Mouse (Mus musculus): ENCODE data around the gene Plpp1. TPM values are rescaled to one million over a fixed set of nuclear protein-coding genes. Genes with fewer than 3 reads are reported as not detected.

Plpp1 gene
- polyA plus RNA-seq, 1 experiment from 2014 or later, result 59.3 TPM

DNA sequence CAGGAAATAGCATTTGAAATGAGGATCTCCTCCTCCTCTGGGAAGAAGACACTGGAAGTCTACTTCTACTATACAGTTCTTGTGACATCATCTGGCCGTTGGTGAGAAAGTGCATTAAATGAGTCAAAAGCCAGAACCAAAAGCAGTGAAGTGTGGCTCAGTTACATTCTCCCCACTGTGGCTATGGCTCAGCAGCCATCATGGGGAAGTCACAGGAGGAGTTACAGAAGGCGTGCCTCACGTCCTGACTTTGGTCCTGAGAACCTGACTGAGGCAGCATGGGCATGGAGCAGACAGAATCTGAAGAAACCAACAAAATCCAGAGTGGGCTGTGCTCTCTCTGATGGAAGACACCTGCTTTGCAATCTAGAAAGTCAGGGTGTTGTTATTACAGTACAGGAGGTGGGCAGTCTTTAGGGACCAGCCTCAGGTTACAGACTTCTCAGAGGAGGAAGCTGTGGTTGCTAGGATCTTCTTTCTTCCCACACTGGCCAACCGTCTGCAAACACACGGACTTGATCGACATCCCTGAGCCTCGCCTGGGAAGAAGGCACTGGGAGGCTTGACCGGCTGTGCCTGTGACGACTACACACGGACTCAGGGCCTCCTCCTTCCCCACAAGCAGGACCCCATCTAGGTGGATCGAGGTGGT, 69.6 kb downstream of the Plpp1 start:
- no peaks in the 10 kb centered on the region for H3K4me1 ChIP-seq (ENCODE audit: control insufficient read depth, insufficient read depth, low read length)
- no peak overlapping the region for H3K4me2 ChIP-seq (ENCODE audit: low read depth, low read length)
- H3K9ac ChIP-seq (ENCODE audit: low read length), result no peak overlapping the region
- no peak overlapping the region for H3K4me3 ChIP-seq (ENCODE audit: low read length)
- WGBS, result 74% methylated on average over 11 of the region's 11 CpGs
- peaks cover 56% of the 10 kb centered on the region for H3K36me3 ChIP-seq (ENCODE audit: control insufficient read depth, insufficient read depth)
- H3K27me3 ChIP-seq (ENCODE audit: control insufficient read depth, insufficient read depth, low read length), result no peaks in the 10 kb centered on the region
- no peak overlapping the region for H3K27ac ChIP-seq (ENCODE audit: low read length)
- ATAC-seq (replicated peaks; ENCODE audit: extremely low read depth, insufficient read depth, low FRiP score), result no peak
- no peaks in the 10 kb centered on the region for H3K9me3 ChIP-seq (replicated peaks; ENCODE audit: control insufficient read depth, low read length)

DNA sequence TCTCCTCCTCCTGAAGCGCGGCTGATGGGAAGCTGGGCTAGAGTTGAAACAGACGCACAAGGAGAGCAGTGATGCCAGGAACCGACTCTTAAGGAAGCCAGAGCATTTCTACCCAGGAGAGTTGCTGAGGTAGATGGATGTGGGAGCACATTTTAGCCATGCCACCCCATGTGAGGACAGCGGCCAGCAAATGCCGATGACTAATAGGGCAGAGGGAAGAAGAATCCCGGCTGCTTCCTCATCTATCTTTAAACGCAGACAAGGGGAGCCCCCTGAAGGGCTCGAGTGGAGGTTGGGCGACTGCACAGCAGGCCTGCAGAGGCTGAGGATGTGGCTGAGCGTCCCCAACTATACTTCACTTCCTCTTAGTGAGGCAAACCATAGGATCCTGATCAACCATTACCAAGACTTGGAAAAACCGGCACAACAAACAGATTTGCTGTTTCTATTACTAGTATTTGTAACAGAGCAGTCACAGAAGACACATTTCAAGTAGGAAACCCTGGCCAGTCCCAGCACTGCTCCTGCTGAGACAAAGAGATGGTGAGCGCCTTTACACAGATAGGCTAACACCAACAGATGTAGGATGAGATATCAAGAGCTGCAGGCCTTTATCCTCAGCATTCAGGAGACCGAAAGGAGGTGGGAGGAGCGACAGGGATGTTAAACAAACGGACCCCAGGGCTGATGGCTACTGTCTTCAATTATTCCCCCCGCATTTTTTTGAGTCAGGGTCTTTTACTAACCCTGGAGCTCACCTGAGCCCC, 71.1 kb downstream of the Plpp1 start:
- peaks cover 53% of the 10 kb centered on the region for H3K36me3 ChIP-seq (ENCODE audit: control insufficient read depth, insufficient read depth)
- H3K4me1 ChIP-seq (ENCODE audit: control insufficient read depth, insufficient read depth, low read length), result no peaks in the 10 kb centered on the region
- ATAC-seq (replicated peaks; ENCODE audit: extremely low read depth, insufficient read depth, low FRiP score), result no peak
- H3K4me2 ChIP-seq (ENCODE audit: low read depth, low read length), result no peak overlapping the region
- no peak overlapping the region for H3K4me3 ChIP-seq (ENCODE audit: low read length)
- H3K27ac ChIP-seq (ENCODE audit: low read length), result no peak overlapping the region
- no peak overlapping the region for H3K9ac ChIP-seq (ENCODE audit: low read length)
- no peaks in the 10 kb centered on the region for H3K9me3 ChIP-seq (replicated peaks; ENCODE audit: control insufficient read depth, low read length)
- 64% methylated on average over 17 of the region's 17 CpGs for WGBS
- no peaks in the 10 kb centered on the region for H3K27me3 ChIP-seq (ENCODE audit: control insufficient read depth, insufficient read depth, low read length)

GRCm38 (mm10) chr13:112887234-112887633, 86.6 kb downstream of the Plpp1 start:
- WGBS, result 92% methylated on average over 12 of the region's 12 CpGs

DNA sequence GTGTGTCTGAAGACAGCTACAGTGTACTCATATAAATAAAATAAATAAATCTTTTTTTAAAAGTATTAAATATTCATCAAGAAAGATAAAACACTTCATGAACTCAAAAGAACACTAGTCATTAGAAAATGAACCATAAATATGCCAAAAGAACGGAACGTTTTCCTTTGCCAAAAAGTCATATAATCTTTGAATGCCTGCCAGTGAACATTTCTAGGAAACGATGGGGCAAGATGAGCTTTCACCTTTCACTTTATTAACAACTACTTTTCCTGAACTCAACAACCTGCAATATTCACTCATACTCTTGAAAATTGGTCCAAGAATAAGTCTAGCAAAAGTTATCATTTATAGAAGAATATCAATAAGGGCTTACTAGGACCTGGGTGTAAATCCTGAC, 101.6 kb downstream of the Plpp1 start:
- no peaks in the 10 kb centered on the region for H3K27me3 ChIP-seq (ENCODE audit: control insufficient read depth, insufficient read depth, low read length)
- H3K9me3 ChIP-seq (replicated peaks; ENCODE audit: control insufficient read depth, low read length), result no peaks in the 10 kb centered on the region
- H3K4me1 ChIP-seq (ENCODE audit: control insufficient read depth, insufficient read depth, low read length), result no peaks in the 10 kb centered on the region
- H3K4me3 ChIP-seq (ENCODE audit: low read length), result no peak overlapping the region
- no peak for ATAC-seq (replicated peaks; ENCODE audit: extremely low read depth, insufficient read depth, low FRiP score)
- H3K27ac ChIP-seq (ENCODE audit: low read length), result no peak overlapping the region
- peaks cover 54% of the 10 kb centered on the region for H3K36me3 ChIP-seq (ENCODE audit: control insufficient read depth, insufficient read depth)
- no peak overlapping the region for H3K4me2 ChIP-seq (ENCODE audit: low read depth, low read length)
- no peak overlapping the region for H3K9ac ChIP-seq (ENCODE audit: low read length)
- WGBS, result 84% methylated on average over 3 of the region's 3 CpGs

More at GRCm38 (mm10) chr13:112887234-112887633, 86.6 kb downstream of the Plpp1 start:
- Histone ChIP-seq H3K4me3 (ENCODE audit: low read length) (no peak overlapping the region), H3K27ac (ENCODE audit: low read length) (no peak overlapping the region), H3K27me3 (ENCODE audit: control insufficient read depth, insufficient read depth, low read length) (no peaks in the 10 kb centered on the region), H3K9ac (ENCODE audit: low read length) (no peak overlapping the region), H3K4me2 (ENCODE audit: low read depth, low read length) (no peak overlapping the region), H3K36me3 (ENCODE audit: control insufficient read depth, insufficient read depth) (peaks cover 55% of the 10 kb centered on the region), H3K4me1 (ENCODE audit: control insufficient read depth, insufficient read depth, low read length) (no peaks in the 10 kb centered on the region), H3K9me3 (replicated peaks; ENCODE audit: control insufficient read depth, low read length) (no peaks in the 10 kb centered on the region)
- no peak for ATAC-seq (replicated peaks; ENCODE audit: extremely low read depth, insufficient read depth, low FRiP score)

DNA sequence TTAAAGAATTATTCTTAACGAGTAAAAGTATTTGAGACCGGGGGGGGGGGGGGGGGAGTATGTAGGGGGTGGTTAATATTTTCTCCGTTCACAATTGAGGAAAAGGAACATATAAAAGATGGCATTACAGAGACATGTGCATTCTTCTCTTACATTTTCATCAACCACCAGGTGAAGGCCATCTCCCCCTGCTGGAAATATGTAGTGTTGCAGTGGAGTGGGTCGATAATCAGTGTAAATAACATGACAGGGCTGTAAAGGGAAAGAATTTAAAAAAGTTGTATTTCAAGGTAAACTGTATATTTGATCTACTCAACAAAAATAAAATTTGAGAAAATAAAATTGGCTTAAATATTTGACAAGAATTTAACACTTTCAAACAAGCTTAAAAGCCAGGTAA, 109.1 kb downstream of the Plpp1 start:
- no peaks in the 10 kb centered on the region for H3K4me1 ChIP-seq (ENCODE audit: control insufficient read depth, insufficient read depth, low read length)
- ATAC-seq (replicated peaks; ENCODE audit: extremely low read depth, insufficient read depth, low FRiP score), result no peak
- H3K36me3 ChIP-seq (ENCODE audit: control insufficient read depth, insufficient read depth), result peaks cover 32% of the 10 kb centered on the region
- no peak overlapping the region for H3K27ac ChIP-seq (ENCODE audit: low read length)
- no peak overlapping the region for H3K4me2 ChIP-seq (ENCODE audit: low read depth, low read length)
- H3K9ac ChIP-seq (ENCODE audit: low read length), result no peak overlapping the region
- no peaks in the 10 kb centered on the region for H3K27me3 ChIP-seq (ENCODE audit: control insufficient read depth, insufficient read depth, low read length)
- H3K9me3 ChIP-seq (replicated peaks; ENCODE audit: control insufficient read depth, low read length), result no peaks in the 10 kb centered on the region
- no peak overlapping the region for H3K4me3 ChIP-seq (ENCODE audit: low read length)
- WGBS, result 52% methylated on average over 4 of the region's 4 CpGs

GRCm38 (mm10) chr13:112910434-112910833, 109.8 kb downstream of the Plpp1 start:
- peaks cover 27% of the 10 kb centered on the region for H3K36me3 ChIP-seq (ENCODE audit: control insufficient read depth, insufficient read depth)
- H3K4me1 ChIP-seq (ENCODE audit: control insufficient read depth, insufficient read depth, low read length), result no peaks in the 10 kb centered on the region
- 82% methylated on average over 4 of the region's 4 CpGs for WGBS
- ATAC-seq (replicated peaks; ENCODE audit: extremely low read depth, insufficient read depth, low FRiP score), result no peak
- H3K4me3 ChIP-seq (ENCODE audit: low read length), result no peak overlapping the region
- H3K4me2 ChIP-seq (ENCODE audit: low read depth, low read length), result no peak overlapping the region
- H3K27ac ChIP-seq (ENCODE audit: low read length), result no peak overlapping the region
- no peaks in the 10 kb centered on the region for H3K27me3 ChIP-seq (ENCODE audit: control insufficient read depth, insufficient read depth, low read length)
- no peak overlapping the region for H3K9ac ChIP-seq (ENCODE audit: low read length)
- H3K9me3 ChIP-seq (replicated peaks; ENCODE audit: control insufficient read depth, low read length), result no peaks in the 10 kb centered on the region

Other genes starting within 250 kb of the Plpp1 start
- 0.12 and 0.17 TPM in 2 replicates for gene Il31ra, start 206.4 kb upstream of the Plpp1 start, polyA plus RNA-seq (2015; fragmentation: Nextera tagmentation; extraction: Ambion mirVana)
- gene Ddx4, start 148.3 kb upstream of the Plpp1 start, polyA plus RNA-seq (2015; fragmentation: Nextera tagmentation; extraction: Ambion mirVana), result 0.47 and 0.58 TPM in 2 replicates
- 12.7 and 14.0 TPM in 2 replicates for gene Slc38a9, start 140.0 kb upstream of the Plpp1 start, polyA plus RNA-seq (2015; fragmentation: Nextera tagmentation; extraction: Ambion mirVana)
- gene Mtrex, start 126.6 kb downstream of the Plpp1 start, polyA plus RNA-seq (2015; fragmentation: Nextera tagmentation; extraction: Ambion mirVana), result 43.0 and 48.8 TPM in 2 replicates
- 13.0 and 13.2 TPM in 2 replicates for gene Dhx29, start 126.7 kb downstream of the Plpp1 start, polyA plus RNA-seq (2015; fragmentation: Nextera tagmentation; extraction: Ambion mirVana)
- 0.87 and 2.0 TPM in 2 replicates for gene Ccno, start 187.0 kb downstream of the Plpp1 start, polyA plus RNA-seq (2015; fragmentation: Nextera tagmentation; extraction: Ambion mirVana)
- 0.62 and 1.2 TPM in 2 replicates for gene Mcidas, start 193.1 kb downstream of the Plpp1 start, polyA plus RNA-seq (2015; fragmentation: Nextera tagmentation; extraction: Ambion mirVana)
- gene Cdc20b, start 234.3 kb downstream of the Plpp1 start, polyA plus RNA-seq (2015; fragmentation: Nextera tagmentation; extraction: Ambion mirVana), result 0.38 and 0.62 TPM in 2 replicates
- gene Gpx8, start 245.6 kb downstream of the Plpp1 start, polyA plus RNA-seq (2015; fragmentation: Nextera tagmentation; extraction: Ambion mirVana), result 98.0 and 103 TPM in 2 replicates